Mouse (Mus musculus) C2C12 (cell line): ENCODE measurements around the gene Cyp1b1. TPM values are rescaled to one million over a fixed set of nuclear protein-coding genes. Genes with fewer than 3 reads are reported as not detected.

Experiments
- H3K27me3 ChIP-seq: one replicate; pipeline ENCODE4 v1.6.1; 2011; ENCODE audit not compliant: control insufficient read depth, insufficient read depth, insufficient read length
- H3K36me3 ChIP-seq: one replicate; pipeline ENCODE4 v1.6.1; 2011; ENCODE audit not compliant: control insufficient read depth, insufficient read depth
- H3K4me3 ChIP-seq: one replicate; pipeline ENCODE4 v1.5.1; 2011; ENCODE audit warnings: mild to moderate bottlenecking, control low read depth; ENCODE audit not compliant: poor library complexity, insufficient read depth, severe bottlenecking
- H3K79me2 ChIP-seq: one replicate; pipeline ENCODE4 v1.6.1; 2011; ENCODE audit not compliant: control insufficient read depth, insufficient read depth
- H3K79me3 ChIP-seq: one replicate; pipeline ENCODE4 v1.6.1; 2011; ENCODE audit warnings: low read depth, control low read depth
- H3ac ChIP-seq: one replicate; pipeline ENCODE3; 2011; ENCODE audit warnings: low read depth; ENCODE audit not compliant: control insufficient read depth, insufficient read length
- CEBPB ChIP-seq: IDR thresholded peaks from one replicate; pipeline ENCODE4 v1.6.1; 2011; ENCODE audit warnings: low read depth, mild to moderate bottlenecking, control low read depth, moderate library complexity
- CTCF ChIP-seq: IDR thresholded peaks from one replicate; pipeline ENCODE4 v1.5.1; 2011; ENCODE audit not compliant: control insufficient read depth, insufficient read depth, insufficient read length
- FOSL1 ChIP-seq: IDR thresholded peaks from one replicate; pipeline ENCODE4 v1.8.0; 2011; ENCODE audit warnings: mild to moderate bottlenecking, low read length; ENCODE audit not compliant: poor library complexity, insufficient read depth, severe bottlenecking
- MAX ChIP-seq: IDR thresholded peaks from one replicate; pipeline ENCODE4 v1.6.1; 2011; ENCODE audit warnings: mild to moderate bottlenecking, control low read depth
- MYOD1 ChIP-seq: IDR thresholded peaks from one replicate; pipeline ENCODE4 v1.6.1; 2011; ENCODE audit warnings: low read depth; ENCODE audit not compliant: control insufficient read depth, insufficient read length
- MYOG ChIP-seq: IDR thresholded peaks from one replicate; pipeline ENCODE4 v1.6.1; 2011; ENCODE audit not compliant: control insufficient read depth, insufficient read length; ENCODE audit errors: extremely low read depth
- USF1 ChIP-seq: IDR thresholded peaks from one replicate; pipeline ENCODE4 v1.6.1; 2011; ENCODE audit warnings: low read depth, mild to moderate bottlenecking, control low read depth, moderate library complexity
- polyA plus RNA-seq: library from polyadenylated mRNA; unstranded; fragments of >200 nt; fragmentation: generic; extraction: Trizol; gene quantifications from one replicate; pipeline ENCODE4 v1.2.1, GENCODE M21; 2012; ENCODE audit warnings: missing spikeins

Cyp1b1 gene
- polyA plus RNA-seq, 1 experiment, result 8.8 TPM

- H3K36me3 ChIP-seq, result no peaks in the 10 kb centered on the region
- no peak overlapping the region for H3ac ChIP-seq
- H3K4me3 ChIP-seq, result no peak overlapping the region
- TF ChIP-seq CTCF (peak; percentile 46), MYOD1 (no peak)
- no peaks in the 10 kb centered on the region for H3K79me2 ChIP-seq
- H3K79me3 ChIP-seq, result no peaks in the 10 kb centered on the region
- H3K27me3 ChIP-seq, result no peaks in the 10 kb centered on the region
These were observed 15.7 kb downstream of the Cyp1b1 start for GRCm38 (mm10) chr17:79699197-79699596.

- Histone ChIP-seq H3K27me3 (no peaks in the 10 kb centered on the region), H3K36me3 (no peaks in the 10 kb centered on the region), H3K79me3 (no peaks in the 10 kb centered on the region), H3K4me3 (no peak overlapping the region), H3K79me2 (no peaks in the 10 kb centered on the region), H3ac (no peak overlapping the region)
- TF ChIP-seq MAX, result no peak
- TF ChIP-seq CEBPB, result no peak
- TF ChIP-seq USF1, result no peak
These were observed 19.3 kb downstream of the Cyp1b1 start for GRCm38 (mm10) chr17:79695541-79695940.

- H3K27me3 ChIP-seq, result no peaks in the 10 kb centered on the region
- H3K36me3 ChIP-seq, result no peaks in the 10 kb centered on the region
- no peaks in the 10 kb centered on the region for H3K79me2 ChIP-seq
- H3K79me3 ChIP-seq, result no peaks in the 10 kb centered on the region
- H3K4me3 ChIP-seq, result no peak overlapping the region
- H3ac ChIP-seq, result no peak overlapping the region
- TF ChIP-seq CEBPB, result no peak
- TF ChIP-seq MYOD1, result no peak
- TF ChIP-seq USF1, result no peak
- no peak for TF ChIP-seq FOSL1
- TF ChIP-seq MYOG, result no peak
- TF ChIP-seq CTCF, result no peak
- no peak for TF ChIP-seq MAX
These were observed 19.8 kb downstream of the Cyp1b1 start for GRCm38 (mm10) chr17:79695106-79695505.

GRCm38 (mm10) chr17:79670837-79671236 lies 44.0 kb downstream of the Cyp1b1 start:
- TF ChIP-seq MYOD1 (peak; percentile 6), MAX (no peak), CEBPB (no peak), MYOG (no peak), CTCF (no peak)
- H3ac ChIP-seq, result no peak overlapping the region
- H3K4me3 ChIP-seq, result no peak overlapping the region
- no peaks in the 10 kb centered on the region for H3K79me2 ChIP-seq
- no peaks in the 10 kb centered on the region for H3K79me3 ChIP-seq
- H3K36me3 ChIP-seq, result no peaks in the 10 kb centered on the region
- H3K27me3 ChIP-seq, result no peaks in the 10 kb centered on the region

GRCm38 (mm10) chr17:79664106-79664417 lies 50.8 kb downstream of the Cyp1b1 start:
- Histone ChIP-seq H3K36me3 (no peaks in the 10 kb centered on the region), H3K27me3 (no peaks in the 10 kb centered on the region), H3K79me3 (no peaks in the 10 kb centered on the region), H3K4me3 (no peak overlapping the region), H3K79me2 (no peaks in the 10 kb centered on the region), H3ac (no peak overlapping the region)
- TF ChIP-seq MAX, result no peak
- no peak for TF ChIP-seq FOSL1
- TF ChIP-seq MYOG, result no peak
- no peak for TF ChIP-seq MYOD1
- TF ChIP-seq CTCF, result no peak
- TF ChIP-seq USF1, result no peak
- TF ChIP-seq CEBPB, result no peak

GRCm38 (mm10) chr17:79663393-79664105 lies 51.3 kb downstream of the Cyp1b1 start:
- H3K79me3 ChIP-seq, result no peaks in the 10 kb centered on the region
- no peaks in the 10 kb centered on the region for H3K79me2 ChIP-seq
- TF ChIP-seq MYOG (no peak), FOSL1 (peak; percentile 7)
- no peaks in the 10 kb centered on the region for H3K36me3 ChIP-seq
- no peaks in the 10 kb centered on the region for H3K27me3 ChIP-seq
- no peak overlapping the region for H3K4me3 ChIP-seq
- no peak overlapping the region for H3ac ChIP-seq
